Mouse (Mus musculus) heart, adult 9 months (tissue): ENCODE measurements around the gene Cyp2d10.
"Not testable (repeated sequence)": the region's sequence is repeated elsewhere in the genome, so short reads cannot be mapped to it uniquely, and the experiment has no call there.

Experiments
- DNase-seq, 2 experiments: peaks; one replicate each; pipeline ENCODE4 v3.0.0; 2022; ENCODE audit warnings: low spot score in 2 of 2

Gene Cyp2d10

GRCm38 (mm10) chr15:82406981-82407380 is at the start of gene Cyp2d10:
Gene Cyp2d10 (minus strand): TSS chr15:82407195.
- no peak for DNase-seq

- not testable (repeated sequence) for DNase-seq
Measured at GRCm38 (mm10) chr15:82456086-82456790, 49.2 kb upstream of the Cyp2d10 start.

GRCm38 (mm10) chr15:82453501-82453900 is 46.5 kb upstream of the Cyp2d10 start:
- DNase-seq = not testable (repeated sequence)

GRCm38 (mm10) chr15:82452133-82452532 is 45.1 kb upstream of the Cyp2d10 start:
- not testable (repeated sequence) for DNase-seq

GRCm38 (mm10) chr15:82450045-82450444 is 43.0 kb upstream of the Cyp2d10 start:
- not testable (repeated sequence) for DNase-seq

- DNase-seq = no peak
Measured at GRCm38 (mm10) chr15:82445196-82445595, 38.2 kb upstream of the Cyp2d10 start.

GRCm38 (mm10) chr15:82443658-82444057 is 36.7 kb upstream of the Cyp2d10 start:
- DNase-seq = no peak

GRCm38 (mm10) chr15:82437975-82438617 is 31.1 kb upstream of the Cyp2d10 start:
- DNase-seq = no peak

- no peak for DNase-seq
Measured at GRCm38 (mm10) chr15:82435606-82436005, 28.6 kb upstream of the Cyp2d10 start.

- peak in 1 of 2 experiments; percentile 2 for DNase-seq
Measured at GRCm38 (mm10) chr15:82435011-82435410, 28.0 kb upstream of the Cyp2d10 start.

- no peak for DNase-seq
Measured at GRCm38 (mm10) chr15:82434541-82434940, 27.5 kb upstream of the Cyp2d10 start.

GRCm38 (mm10) chr15:82433621-82434020 is 26.6 kb upstream of the Cyp2d10 start:
- DNase-seq = no peak

GRCm38 (mm10) chr15:82433137-82433536 is 26.1 kb upstream of the Cyp2d10 start, which contains the start of gene Cyp2d9:
Gene Cyp2d9 (plus strand): TSS chr15:82433437.
- no peak for DNase-seq

GRCm38 (mm10) chr15:82423471-82423870 is 16.5 kb upstream of the Cyp2d10 start:
- no peak for DNase-seq

GRCm38 (mm10) chr15:82422935-82423334 is 15.9 kb upstream of the Cyp2d10 start:
- DNase-seq = no peak

- no peak for DNase-seq
Measured at GRCm38 (mm10) chr15:82418616-82419015, 11.6 kb upstream of the Cyp2d10 start.

GRCm38 (mm10) chr15:82416797-82417789 is 10.1 kb upstream of the Cyp2d10 start:
- peak; percentile 86 to 90 for DNase-seq

GRCm38 (mm10) chr15:82407536-82407935 is 541 bp upstream of the Cyp2d10 start:
- no peak for DNase-seq

GRCm38 (mm10) chr15:82404163-82404562 is 2.8 kb downstream of the Cyp2d10 start:
- DNase-seq = no peak

- no peak for DNase-seq
Measured at GRCm38 (mm10) chr15:82403606-82404005, 3.4 kb downstream of the Cyp2d10 start.

GRCm38 (mm10) chr15:82402741-82403140 is 4.3 kb downstream of the Cyp2d10 start:
- no peak for DNase-seq

- DNase-seq = no peak
Measured at GRCm38 (mm10) chr15:82402106-82402505, 4.9 kb downstream of the Cyp2d10 start.
